Mouse (Mus musculus) embryonic facial prominence, embryonic 15.5 days (tissue): ENCODE data around the gene Gle1. TPM values are rescaled to one million over a fixed set of nuclear protein-coding genes. Genes with fewer than 3 reads are reported as not detected.
"Not testable (repeated sequence)": the region's sequence is repeated elsewhere in the genome, so short reads cannot be mapped to it uniquely, and the experiment has no call there.

ENCODE experiments used
- ATAC-seq: fragments of 200-750 bp; cut with Nextera tagmentation; 2 replicates; pipeline ENCODE4 v1.8.0; 2017; ENCODE audit warnings: low read depth, moderate TSS enrichment; ENCODE audit not compliant: insufficient number of reproducible peaks, low FRiP score, low TSS enrichment
- H3K27ac ChIP-seq: fragments of 300-500 bp; sonication (generic); replicated peaks from 2 replicates; pipeline ENCODE4 v1.5.1; 2015; ENCODE audit warnings: mild to moderate bottlenecking, inconsistent platforms
- H3K27me3 ChIP-seq: fragments of 300-500 bp; sonication (generic); 2 replicates; pipeline ENCODE4 v1.6.1; 2015; ENCODE audit warnings: inconsistent platforms
- H3K36me3 ChIP-seq: fragments of 300-500 bp; sonication (generic); 2 replicates; pipeline ENCODE4 v1.6.1; 2015; ENCODE audit warnings: mild to moderate bottlenecking, inconsistent platforms
- H3K4me1 ChIP-seq: fragments of 300-500 bp; sonication (generic); 2 replicates; pipeline ENCODE4 v1.6.1; 2015; ENCODE audit warnings: inconsistent platforms
- H3K4me2 ChIP-seq: fragments of 300-500 bp; sonication (generic); replicated peaks from 2 replicates; pipeline ENCODE4 v1.6.1; 2015; ENCODE audit warnings: mild to moderate bottlenecking, inconsistent platforms
- H3K4me3 ChIP-seq: fragments of 300-500 bp; sonication (generic); replicated peaks from 2 replicates; pipeline ENCODE4 v1.5.1; 2015; ENCODE audit warnings: mild to moderate bottlenecking, inconsistent platforms
- H3K9ac ChIP-seq: fragments of 300-500 bp; sonication (generic); 2 replicates; pipeline ENCODE4 v1.6.1; 2015; ENCODE audit warnings: inconsistent platforms
- H3K9me3 ChIP-seq: fragments of 300-500 bp; sonication (generic); replicated peaks from 2 replicates; pipeline ENCODE4 v1.6.1; 2016; ENCODE audit warnings: inconsistent platforms
- WGBS: fragments of 180-500 bp; shearing (Covaris S2); methylation state at CpG from one replicate; pipeline ENCODE4 v1.1.7; 2015; 5-methylcytosine and 5-hydroxymethylcytosine counted together
- polyA plus RNA-seq: library from polyadenylated mRNA; unstranded; fragments of >200 nt; fragmentation: Nextera tagmentation; extraction: Ambion mirVana; gene quantifications from 2 replicates; pipeline ENCODE4 v1.2.1, GENCODE M21; 2015

Gene Gle1
- polyA plus RNA-seq, result 59.5 and 63.5 TPM in 2 replicates

GRCm38 (mm10) chr2:29934906-29935599 lies at the start of gene Gle1:
Gle1 (plus strand) TSS chr2:29935426.
- peak within 1 kb of the TSS; percentile 65 for H3K4me2 ChIP-seq
- peak within 1 kb of the TSS; percentile 50 for H3K9ac ChIP-seq
- H3K4me3 ChIP-seq, result peak within 1 kb of the TSS; percentile 100
- peak within 1 kb of the TSS; percentile 85 for H3K27ac ChIP-seq
- ATAC-seq, result peak; percentile 91
- 3% methylated on average over 44 of the region's 44 CpGs for WGBS
- peaks cover 46% of the 10 kb centered on the region for H3K36me3 ChIP-seq
- peaks cover 7% of the 10 kb centered on the region for H3K4me1 ChIP-seq
- H3K27me3 ChIP-seq, result no peaks in the 10 kb centered on the region
- H3K9me3 ChIP-seq, result no peaks in the 10 kb centered on the region

GRCm38 (mm10) chr2:29886659-29887292 lies 48.5 kb upstream of the Gle1 start:
- not testable (repeated sequence) for H3K36me3 ChIP-seq, H3K27me3 ChIP-seq, ATAC-seq, H3K9ac ChIP-seq, H3K4me2 ChIP-seq, H3K4me3 ChIP-seq, H3K9me3 ChIP-seq, H3K27ac ChIP-seq
- WGBS, result 74% methylated on average over 9 of the region's 9 CpGs
- H3K4me1 ChIP-seq, result peaks cover 18% of the 10 kb centered on the region

- WGBS, result under 1% methylated on average over 70 of the region's 70 CpGs
- Histone ChIP-seq H3K9ac (peak within 1 kb of the TSS; percentile 91), H3K27me3 (no peaks in the 10 kb centered on the region), H3K4me3 (peak within 1 kb of the TSS; percentile 99), H3K4me1 (peaks cover 18% of the 10 kb centered on the region), H3K9me3 (no peaks in the 10 kb centered on the region), H3K27ac (peak within 1 kb of the TSS; percentile 91), H3K36me3 (peaks cover 29% of the 10 kb centered on the region), H3K4me2 (peak within 1 kb of the TSS; percentile 87)
- peak; percentile 90 for ATAC-seq
Observed at GRCm38 (mm10) chr2:29889066-29889944, 45.9 kb upstream of the Gle1 start, which contains the start of gene Odf2. Odf2 (plus strand) TSS chr2:29889221.

GRCm38 (mm10) chr2:29889991-29890833 lies 45.0 kb upstream of the Gle1 start:
- peak overlapping the region; percentile 87 for H3K4me2 ChIP-seq
- peaks cover 18% of the 10 kb centered on the region for H3K4me1 ChIP-seq
- H3K9ac ChIP-seq, result peak overlapping the region; percentile 91
- peak overlapping the region; percentile 91 for H3K27ac ChIP-seq
- peak; percentile 92 for ATAC-seq
- H3K9me3 ChIP-seq, result no peaks in the 10 kb centered on the region
- no peaks in the 10 kb centered on the region for H3K27me3 ChIP-seq
- H3K36me3 ChIP-seq, result peaks cover 38% of the 10 kb centered on the region
- H3K4me3 ChIP-seq, result peak overlapping the region; percentile 99
- WGBS, result 1% methylated on average over 61 of the region's 61 CpGs

GRCm38 (mm10) chr2:29891773-29892172 lies 43.5 kb upstream of the Gle1 start:
- 91% methylated on average over 6 of the region's 6 CpGs for WGBS
- Histone ChIP-seq H3K4me1 (peaks cover 18% of the 10 kb centered on the region), H3K4me3 (no peak overlapping the region), H3K9ac (no peak overlapping the region), H3K9me3 (no peaks in the 10 kb centered on the region), H3K27ac (no peak overlapping the region), H3K36me3 (peaks cover 51% of the 10 kb centered on the region), H3K27me3 (no peaks in the 10 kb centered on the region), H3K4me2 (no peak overlapping the region)
- no peak for ATAC-seq

GRCm38 (mm10) chr2:29896071-29896470 lies 39.2 kb upstream of the Gle1 start:
- Histone ChIP-seq H3K4me1 (peaks cover 6% of the 10 kb centered on the region), H3K36me3 (peaks cover 94% of the 10 kb centered on the region), H3K4me3 (no peak overlapping the region), H3K9ac (no peak overlapping the region), H3K27me3 (no peaks in the 10 kb centered on the region), H3K27ac (no peak overlapping the region), H3K9me3 (no peaks in the 10 kb centered on the region), H3K4me2 (no peak overlapping the region)
- 81% methylated on average over 1 of the region's 1 CpGs for WGBS
- ATAC-seq, result no peak

- H3K4me1 ChIP-seq, result no peaks in the 10 kb centered on the region
- H3K4me3 ChIP-seq, result no peak overlapping the region
- WGBS, result 69% methylated on average over 2 of the region's 2 CpGs
- H3K9me3 ChIP-seq, result no peaks in the 10 kb centered on the region
- ATAC-seq, result no peak
- H3K27me3 ChIP-seq, result no peaks in the 10 kb centered on the region
- H3K36me3 ChIP-seq, result peaks cover 96% of the 10 kb centered on the region
- no peak overlapping the region for H3K9ac ChIP-seq
- no peak overlapping the region for H3K27ac ChIP-seq
- no peak overlapping the region for H3K4me2 ChIP-seq
Observed at GRCm38 (mm10) chr2:29897366-29897765, 37.9 kb upstream of the Gle1 start.

- WGBS, result 87% methylated on average over 1 of the region's 1 CpGs
- ATAC-seq, result no peak
- peaks cover 96% of the 10 kb centered on the region for H3K36me3 ChIP-seq
- H3K4me3 ChIP-seq, result no peak overlapping the region
- H3K27me3 ChIP-seq, result no peaks in the 10 kb centered on the region
- no peak overlapping the region for H3K4me2 ChIP-seq
- no peak overlapping the region for H3K9ac ChIP-seq
- no peaks in the 10 kb centered on the region for H3K4me1 ChIP-seq
- no peaks in the 10 kb centered on the region for H3K9me3 ChIP-seq
- no peak overlapping the region for H3K27ac ChIP-seq
Observed at GRCm38 (mm10) chr2:29898081-29898480, 37.1 kb upstream of the Gle1 start.

GRCm38 (mm10) chr2:29902194-29902593 lies 33.0 kb upstream of the Gle1 start:
- 89% methylated on average over 10 of the region's 10 CpGs for WGBS
- Histone ChIP-seq H3K36me3 (peaks cover 97% of the 10 kb centered on the region), H3K9ac (no peak overlapping the region), H3K27ac (no peak overlapping the region), H3K27me3 (no peaks in the 10 kb centered on the region), H3K4me3 (no peak overlapping the region), H3K9me3 (no peaks in the 10 kb centered on the region), H3K4me2 (no peak overlapping the region), H3K4me1 (no peaks in the 10 kb centered on the region)
- ATAC-seq, result no peak

- H3K36me3 ChIP-seq, result peaks cover 76% of the 10 kb centered on the region
- WGBS, result 91% methylated on average over 1 of the region's 2 CpGs
- not testable (repeated sequence) for H3K4me3 ChIP-seq, H3K4me1 ChIP-seq, H3K27me3 ChIP-seq, H3K9ac ChIP-seq, H3K9me3 ChIP-seq, H3K4me2 ChIP-seq, ATAC-seq, H3K27ac ChIP-seq
Observed at GRCm38 (mm10) chr2:29908171-29908570, 27.1 kb upstream of the Gle1 start.
